Mouse (Mus musculus) thymus, postnatal 36 days (tissue): ENCODE data around the gene Ank3.

Source experiments
- DNase-seq, 2 experiments: peaks; one replicate each; pipeline ENCODE4 v3.0.0; 2022; ENCODE audit warnings: mixed read lengths in 2 of 2

Ank3 gene

DNA sequence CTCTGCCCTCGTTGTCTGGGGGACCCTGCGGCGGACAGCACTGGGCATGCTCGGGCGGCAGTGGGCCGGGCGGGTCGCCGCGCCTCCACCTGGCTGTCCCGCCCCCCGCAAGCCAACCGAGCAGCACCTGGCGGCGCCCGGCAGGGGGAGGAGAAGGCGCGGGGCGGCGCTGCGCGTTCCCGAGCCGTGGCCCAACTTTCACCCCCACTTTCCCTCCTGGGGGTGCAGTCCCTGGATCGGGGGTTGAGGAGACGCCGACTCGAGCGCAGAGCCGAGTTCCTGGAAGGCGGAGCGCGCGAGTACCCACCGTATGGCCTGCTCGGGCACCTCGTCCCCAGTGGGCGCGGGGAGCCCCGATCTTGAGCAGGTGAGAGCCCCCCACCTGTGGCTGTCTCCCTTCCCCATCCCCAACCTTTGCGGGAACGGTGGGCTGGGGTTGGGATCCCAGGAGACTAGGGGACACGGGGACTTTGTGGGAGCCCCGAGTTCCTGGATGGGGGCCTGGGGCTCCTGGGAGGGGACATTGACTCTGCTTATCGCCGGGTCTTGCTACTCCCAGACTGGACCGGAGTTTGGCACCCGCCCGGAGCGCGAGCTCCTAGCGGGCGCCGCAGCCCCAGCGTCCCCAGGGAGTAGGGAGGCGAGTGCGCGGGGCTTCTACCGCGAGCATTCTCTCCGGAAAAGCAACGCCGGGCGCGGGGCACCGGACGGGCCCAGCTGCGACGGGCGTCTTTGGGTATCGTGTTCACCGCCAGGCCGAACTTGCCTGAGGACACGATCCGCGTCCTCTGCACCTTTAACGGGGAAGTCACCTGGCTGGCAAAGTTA lies at the start of gene Ank3:
Gene Ank3 (plus strand): TSS at position 11 of the 828 bp plus-strand sequence.
- peak; percentile 3 to 13 for DNase-seq

DNA sequence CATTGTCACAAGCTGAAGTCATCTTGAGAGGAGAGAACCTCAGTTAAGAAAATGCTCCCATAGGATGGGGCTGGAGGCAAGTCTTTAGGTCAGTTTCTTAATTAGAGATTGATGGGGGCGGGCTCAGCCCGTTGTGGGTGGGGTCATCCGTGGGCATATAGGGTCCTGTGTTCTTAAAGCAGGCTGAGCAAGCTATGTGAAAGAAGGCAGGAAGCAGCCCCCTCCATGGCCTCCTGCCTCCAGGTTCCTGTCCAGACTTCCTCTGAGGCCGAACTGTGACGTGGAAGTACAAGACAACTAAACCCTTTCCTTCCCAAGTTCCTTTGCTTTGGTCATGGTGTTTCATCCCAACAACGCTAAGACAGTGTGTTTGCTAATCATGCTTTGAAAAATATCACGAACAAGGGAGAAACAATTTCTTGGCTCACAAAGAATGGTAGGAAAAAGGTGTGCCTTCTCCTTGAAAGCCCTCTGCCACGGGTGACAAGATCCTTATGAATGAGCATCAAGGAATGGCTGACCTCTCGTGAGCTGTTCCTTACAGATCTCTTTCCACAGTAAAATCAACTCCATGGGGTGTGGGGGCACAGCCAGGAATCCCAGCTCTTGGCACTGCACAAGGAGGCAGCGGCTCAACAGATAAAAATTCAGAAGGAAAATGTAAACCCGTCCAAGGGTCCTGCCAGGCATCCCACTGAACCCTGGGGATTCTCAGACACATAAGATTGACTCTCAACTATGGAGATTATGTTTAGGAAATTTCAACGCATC lies 47.3 kb upstream of the Ank3 start:
- peak in 1 of 2 experiments; percentile 14 for DNase-seq

DNA sequence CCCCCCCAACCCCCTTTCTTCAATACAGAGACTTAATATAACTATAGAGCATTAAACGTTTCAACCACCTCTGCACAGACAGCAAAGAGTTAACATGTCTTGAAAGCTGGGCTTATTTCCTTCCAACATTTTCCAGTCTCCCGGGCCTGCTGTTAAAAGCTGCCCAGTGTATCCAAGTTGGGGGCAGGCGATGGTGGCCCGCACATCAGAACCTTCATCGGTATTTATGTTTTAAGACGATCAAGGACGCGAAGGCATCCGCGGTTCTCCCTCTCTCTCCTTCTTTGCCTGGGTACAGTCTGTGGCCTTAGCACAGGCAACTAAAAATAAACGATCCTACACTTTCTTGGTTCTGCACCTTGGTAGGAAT lies 46.7 kb upstream of the Ank3 start:
- peak in 1 of 2 experiments; percentile 4 for DNase-seq

DNA sequence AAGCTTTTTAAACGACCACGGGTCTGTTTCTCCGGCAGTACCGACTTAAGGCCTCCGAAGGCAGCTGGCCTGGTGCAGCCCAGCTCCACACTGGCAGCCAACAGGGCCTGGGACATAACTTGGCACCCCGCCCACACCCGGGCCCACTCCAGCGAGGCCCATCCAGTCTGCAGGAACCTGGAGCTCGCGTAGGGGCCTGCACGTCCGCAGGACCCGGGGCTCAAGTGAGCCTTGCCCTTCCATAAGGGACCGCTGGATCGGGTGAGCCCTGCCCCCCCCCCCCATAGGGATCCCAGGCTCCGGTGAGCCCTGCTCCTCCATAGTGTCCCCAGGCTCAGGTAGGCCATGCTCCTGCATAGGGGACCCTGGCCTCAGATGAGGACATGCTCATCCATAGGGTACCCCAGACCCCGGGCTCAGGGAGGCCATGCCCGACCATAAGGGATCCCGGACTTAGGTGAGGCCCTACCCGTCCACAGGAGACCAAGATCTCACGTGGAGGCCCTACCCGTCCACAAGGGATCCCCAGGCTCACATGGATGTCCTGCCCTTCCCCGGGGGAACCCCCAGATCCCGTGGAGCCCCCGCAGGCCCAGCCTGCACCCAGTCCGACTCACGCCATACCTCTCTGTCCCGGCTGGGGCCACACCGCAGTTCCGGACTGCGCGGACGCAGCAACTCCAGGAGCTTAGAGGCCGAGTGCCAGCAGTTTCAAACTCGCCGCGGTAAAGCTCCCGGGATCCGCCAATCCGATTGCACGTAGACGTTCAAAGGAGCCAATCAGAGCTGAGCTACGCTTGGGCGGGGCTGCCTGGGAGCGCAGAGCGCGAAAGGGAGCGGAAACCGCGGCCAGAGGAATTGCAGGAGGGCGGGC lies 46.1 kb upstream of the Ank3 start, which contains the start of gene Cdk1:
Gene Cdk1 (minus strand): TSS at position 727 of the 874 bp plus-strand sequence.
- DNase-seq, result peak; percentile 92 to 94

DNA sequence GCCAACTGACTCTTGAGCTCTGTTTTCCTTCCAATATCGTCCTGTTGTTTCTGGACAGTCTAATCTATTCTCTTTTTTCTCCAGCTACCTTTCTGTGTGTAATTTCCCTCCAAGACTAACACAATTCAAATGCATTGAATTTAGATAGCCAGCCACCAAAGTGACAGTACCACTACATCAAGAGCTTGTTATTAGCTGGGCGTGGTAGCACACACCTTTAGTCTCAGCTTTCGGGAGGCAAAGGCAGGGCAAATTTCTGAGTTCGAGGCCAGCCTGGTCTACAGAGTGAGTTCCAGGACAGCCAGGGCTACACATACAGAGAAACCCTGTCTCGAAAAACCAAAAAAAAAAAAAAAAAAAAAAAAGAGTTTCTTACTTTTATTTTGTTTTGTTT lies 45.5 kb upstream of the Ank3 start:
- DNase-seq, result peak in 1 of 2 experiments; percentile 14

DNA sequence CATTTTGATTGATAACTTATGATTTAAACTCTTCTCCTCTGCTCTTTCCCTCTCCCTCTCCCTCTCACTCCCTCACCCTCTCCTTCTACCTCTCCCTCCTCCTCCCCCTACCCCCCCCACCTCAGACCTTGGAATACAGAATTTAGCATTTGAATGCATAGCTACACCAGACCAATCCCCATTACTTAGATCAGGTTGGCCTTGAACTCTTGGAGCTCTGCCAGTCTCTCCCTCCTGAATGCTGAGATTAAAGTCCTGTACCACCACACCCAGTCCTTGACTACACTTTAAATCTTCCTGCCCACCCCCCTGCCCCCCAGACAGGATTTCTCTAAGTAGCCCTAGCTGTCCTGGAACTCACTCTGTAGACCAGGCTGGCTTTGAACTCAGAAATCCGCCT lies 38.9 kb upstream of the Ank3 start:
- DNase-seq, result no peak

DNA sequence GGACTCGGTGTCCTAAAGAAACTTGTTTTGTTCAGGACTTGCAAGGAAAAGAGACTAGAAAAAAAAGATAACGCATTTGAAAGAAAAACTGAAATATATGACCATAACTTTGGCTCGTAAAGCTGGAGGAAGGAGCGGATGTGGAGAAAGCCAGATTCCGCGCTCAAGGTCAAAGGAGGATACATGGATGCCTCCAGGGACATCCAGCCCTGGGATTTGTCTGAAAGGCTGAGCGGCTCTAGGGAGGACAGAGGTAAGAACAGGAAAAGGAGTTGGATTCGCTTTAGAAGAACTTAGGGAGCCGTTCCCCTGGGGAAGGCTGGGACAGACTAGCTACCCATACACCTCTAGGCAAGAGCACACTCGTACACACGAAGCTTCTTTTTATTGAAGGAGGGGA lies 32.4 kb upstream of the Ank3 start:
- DNase-seq, result no peak

DNA sequence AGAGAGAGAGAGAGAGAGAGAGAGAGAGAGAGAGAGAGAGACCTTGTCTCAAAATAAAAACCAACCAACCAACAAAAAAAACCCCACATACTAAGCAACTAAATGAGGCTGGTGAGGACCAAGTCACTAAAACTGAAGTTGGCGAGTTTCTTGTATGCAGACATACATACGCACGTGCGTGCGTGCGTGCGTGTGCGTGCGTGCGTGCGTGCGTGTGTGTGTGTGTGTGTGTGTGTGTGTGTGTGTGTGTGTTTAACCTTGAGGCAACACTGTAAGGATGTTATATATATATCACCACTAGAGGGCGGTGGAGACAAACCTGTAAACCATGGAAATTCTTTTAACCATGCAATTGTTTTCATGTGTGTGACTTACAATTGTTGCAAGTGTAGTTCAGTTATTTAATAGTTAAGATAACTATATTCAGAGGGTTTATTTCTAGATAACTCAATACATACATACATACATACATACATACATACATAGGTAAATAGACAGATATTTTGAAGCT lies 31.6 kb upstream of the Ank3 start:
- DNase-seq, result no peak

DNA sequence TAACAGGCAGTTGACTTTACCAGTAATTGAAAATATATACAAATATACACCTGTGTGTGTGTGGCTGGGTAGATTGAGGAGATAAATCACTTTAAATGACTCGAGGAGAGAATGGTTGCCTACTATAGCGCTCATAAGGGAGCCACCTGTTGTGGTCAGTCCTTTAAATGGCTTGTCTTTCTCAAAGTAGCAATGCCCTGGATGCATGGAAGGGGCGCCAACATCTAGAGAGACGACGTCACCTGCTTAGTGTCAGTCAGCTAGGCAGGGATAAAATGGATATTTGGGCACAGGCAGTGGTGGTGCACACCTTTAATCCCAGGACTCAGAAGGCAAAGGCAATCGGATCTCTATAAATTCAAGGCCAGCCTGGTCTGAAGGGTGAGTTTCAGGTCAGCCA lies 29.3 kb upstream of the Ank3 start:
- DNase-seq, result no peak

DNA sequence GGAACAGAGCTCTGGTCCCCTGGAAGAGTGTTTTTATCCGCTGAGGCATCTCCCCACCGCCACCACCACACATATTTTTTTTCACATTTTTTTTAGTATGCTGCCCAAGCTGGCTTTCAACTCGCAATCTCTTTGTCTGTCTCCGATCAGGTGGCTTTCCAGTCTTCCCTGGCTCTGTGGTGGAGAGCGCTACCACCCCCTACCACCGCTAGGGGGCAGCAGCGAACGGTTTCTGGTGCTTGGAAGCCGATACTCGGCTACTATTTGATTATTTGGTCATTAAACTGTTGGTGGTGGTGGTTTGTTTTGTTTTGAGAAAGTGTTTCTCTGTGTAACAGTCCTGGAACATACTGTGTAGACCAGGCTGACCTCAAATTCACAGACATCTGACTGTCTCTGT lies 27.1 kb upstream of the Ank3 start:
- DNase-seq, result peak in 1 of 2 experiments; percentile 8

DNA sequence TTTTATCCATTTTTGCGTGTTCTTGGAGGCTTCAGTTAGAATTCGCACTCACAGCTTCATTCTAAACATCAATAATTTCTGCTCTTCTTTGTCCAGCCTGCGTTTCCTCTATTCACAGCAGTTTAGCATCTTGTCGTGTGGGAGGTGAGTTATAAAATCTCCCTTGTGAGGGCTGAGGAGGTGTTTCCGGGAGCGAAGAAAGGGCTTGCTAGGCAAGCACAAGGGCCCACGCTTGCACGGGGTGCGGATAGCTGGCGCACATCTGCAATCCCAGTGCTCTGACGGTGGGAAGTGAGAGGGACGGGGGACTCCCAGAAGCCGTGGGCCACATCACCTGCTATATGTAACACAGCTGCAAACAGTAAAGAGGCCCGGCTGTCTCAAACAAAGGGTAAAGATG lies 26.5 kb upstream of the Ank3 start:
- no peak for DNase-seq

DNA sequence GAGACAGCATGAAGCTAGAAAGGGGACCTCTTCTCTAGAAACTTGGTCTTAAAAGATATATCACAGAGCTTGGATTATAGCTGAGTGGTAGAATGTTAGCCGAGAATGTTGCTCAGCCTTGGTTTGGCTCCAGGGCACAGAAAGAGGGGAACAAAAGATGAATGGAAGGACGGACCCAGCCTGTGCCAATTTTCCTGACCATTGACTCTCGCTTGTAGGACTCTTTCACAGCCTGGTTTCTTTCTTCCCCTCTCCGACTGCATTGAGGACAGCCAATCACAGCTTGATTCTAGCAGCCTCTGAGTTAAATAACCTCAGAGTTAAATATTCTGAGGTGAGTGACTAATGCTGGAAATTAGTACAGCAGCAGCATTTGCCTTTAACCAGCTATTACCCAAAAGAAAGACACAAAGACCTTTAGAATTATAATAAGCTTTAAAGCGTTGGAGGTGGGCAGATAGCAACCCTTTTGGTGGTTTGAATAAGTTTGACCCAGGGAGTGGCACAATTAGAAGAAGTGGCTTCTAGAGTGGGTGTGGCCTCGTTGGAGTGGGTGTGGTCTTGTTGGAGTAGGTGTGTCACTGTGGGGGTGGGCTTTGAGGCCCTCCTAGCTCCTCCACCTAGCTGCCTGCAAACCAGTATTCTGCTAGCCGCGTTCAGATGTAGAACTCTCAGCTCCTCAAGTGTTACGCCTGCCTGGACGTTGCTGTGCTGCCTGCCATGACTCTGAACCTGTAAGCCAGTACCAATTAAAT lies 24.6 kb upstream of the Ank3 start:
- no peak for DNase-seq

DNA sequence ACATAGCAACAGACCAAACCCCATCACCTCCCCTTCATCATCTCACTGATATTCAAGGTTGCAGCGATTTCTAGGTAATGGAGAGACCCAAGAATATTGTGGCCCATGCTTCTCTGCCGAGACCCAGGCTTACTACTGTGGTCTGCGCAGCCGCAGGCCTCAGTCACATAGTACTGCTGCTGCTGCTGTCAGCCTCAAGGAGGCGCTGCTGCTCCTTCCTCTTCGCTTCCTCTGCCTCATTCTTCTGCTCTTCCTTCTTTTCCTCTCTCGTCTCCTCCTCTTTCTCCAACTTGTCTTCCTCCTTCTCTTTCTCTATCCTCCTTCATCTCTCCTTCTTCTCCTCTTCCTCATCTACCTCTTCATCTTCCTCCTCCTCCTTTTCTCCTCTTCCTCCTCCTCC lies 23.4 kb upstream of the Ank3 start:
- DNase-seq, result no peak

DNA sequence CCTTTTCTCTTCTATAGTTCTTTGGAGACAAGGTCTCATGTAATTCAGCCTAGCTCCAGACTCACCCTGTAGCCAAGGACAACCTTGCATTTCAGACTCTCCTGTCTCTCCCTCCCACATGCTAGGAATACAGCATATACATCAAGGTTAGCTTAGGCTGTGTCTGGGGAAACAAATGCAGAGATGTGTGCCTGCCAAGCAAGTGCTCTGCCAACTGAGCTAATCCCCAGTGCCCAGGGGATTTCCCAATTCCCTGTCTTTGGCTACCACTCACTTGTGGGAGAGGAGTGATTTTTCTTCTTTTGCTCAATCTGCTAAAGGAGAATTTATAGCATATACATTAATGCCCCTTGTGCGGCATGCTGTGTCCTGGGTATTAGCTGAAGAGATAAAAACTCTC lies 15.4 kb upstream of the Ank3 start:
- DNase-seq, result no peak

DNA sequence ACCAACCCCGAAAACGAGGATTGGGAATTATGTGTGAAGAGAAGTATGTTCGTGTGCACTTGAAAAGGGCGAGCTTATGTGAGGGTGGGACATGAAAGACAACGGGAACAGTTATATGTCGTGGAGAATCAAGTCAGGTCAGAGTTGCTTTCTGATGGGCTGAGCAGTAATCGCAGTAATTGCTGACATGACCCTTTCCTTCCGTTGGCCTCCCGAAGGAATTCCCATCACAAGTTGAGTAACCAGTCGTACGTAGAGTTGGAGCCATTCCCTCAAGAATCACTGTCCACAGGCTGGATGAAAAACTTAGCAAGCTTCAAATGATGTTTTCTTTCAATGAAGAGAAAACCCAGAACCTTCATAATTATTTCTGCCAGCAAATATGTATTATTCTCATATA lies 13.9 kb upstream of the Ank3 start:
- DNase-seq, result no peak

DNA sequence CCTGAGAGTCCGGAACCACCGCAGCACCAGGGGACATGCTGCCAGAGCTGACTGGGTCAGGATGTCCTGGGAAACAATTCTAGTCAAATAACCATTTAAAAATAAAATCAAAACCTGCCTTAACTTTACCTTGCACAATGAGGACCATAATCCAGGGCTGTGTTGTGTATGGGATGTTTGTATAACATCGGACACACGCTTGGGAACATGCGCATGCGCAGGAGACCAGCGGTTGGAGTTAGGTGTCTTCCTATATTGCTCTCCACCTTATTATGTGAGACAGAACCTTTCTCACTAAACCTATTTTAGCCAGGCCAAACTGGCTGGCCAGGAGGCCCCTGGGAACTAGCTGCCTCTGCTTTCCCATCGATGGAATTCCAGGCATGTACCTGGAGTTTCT lies 13.4 kb upstream of the Ank3 start:
- DNase-seq, result no peak

DNA sequence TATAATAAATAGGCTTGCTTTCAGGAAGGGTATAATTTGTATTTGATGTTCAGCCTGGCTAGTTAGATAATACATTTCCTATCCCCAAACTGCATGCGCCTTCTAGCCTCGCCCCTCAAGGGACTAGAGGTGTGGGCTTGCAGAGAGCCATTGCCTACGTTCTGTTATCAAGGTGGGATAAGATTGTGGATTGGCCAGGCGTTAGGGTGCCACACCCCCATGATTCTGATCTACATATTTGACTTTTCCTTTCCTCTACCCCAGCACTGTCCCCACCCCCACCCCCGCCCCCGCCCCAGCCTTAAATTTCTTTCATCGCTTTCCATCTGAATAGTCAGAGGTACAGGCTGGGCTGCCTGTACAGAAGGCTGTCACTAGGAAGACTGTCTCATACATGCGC lies 11.8 kb upstream of the Ank3 start:
- no peak for DNase-seq

DNA sequence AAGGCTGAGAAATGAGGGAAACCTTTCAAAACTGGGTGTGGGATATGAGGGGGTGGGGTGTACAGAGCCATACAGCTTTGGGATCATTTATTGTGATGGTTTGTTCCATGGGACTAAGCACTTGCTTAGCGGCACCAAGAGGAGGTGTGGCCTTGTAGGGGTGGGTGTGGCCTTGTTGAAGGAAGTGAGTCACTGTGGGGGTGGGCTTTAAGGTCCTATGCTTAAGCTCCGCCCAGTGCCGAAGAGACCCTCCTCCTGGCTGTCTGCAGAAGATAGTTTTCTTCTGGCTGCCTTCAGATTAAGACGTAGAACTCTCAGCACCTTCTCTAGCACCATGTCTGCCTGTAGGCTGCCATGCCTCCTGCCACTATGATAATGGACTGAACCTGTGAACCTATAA lies 9.1 kb upstream of the Ank3 start:
- no peak for DNase-seq

DNA sequence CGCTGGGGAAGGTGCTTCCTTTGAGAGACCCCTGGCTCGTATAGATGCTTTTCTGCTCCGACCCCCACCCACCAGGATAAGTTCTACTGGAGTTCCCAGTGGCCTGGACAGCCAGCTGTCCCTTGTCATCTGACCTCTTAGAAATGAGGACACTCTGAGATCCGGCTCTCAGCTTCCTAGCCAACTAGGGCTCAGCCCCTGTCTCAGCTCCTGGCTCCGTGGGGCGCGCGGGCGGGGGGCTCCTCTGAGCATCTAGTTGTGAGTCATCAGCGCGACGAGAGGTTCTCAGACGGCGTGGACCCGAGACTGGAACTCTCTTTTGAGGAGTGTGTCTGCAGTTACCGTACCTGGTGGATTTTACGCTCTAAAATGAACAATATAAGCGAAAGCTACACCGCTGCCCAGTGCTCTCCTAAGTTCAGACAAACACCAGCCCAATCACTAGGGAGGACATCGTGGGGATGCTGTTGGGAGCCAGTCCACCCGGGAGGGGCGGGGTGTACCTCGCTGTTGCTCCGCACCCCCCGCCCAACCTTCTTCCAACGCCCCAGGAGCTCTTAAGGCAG lies 293 bp upstream of the Ank3 start:
- DNase-seq, result no peak

DNA sequence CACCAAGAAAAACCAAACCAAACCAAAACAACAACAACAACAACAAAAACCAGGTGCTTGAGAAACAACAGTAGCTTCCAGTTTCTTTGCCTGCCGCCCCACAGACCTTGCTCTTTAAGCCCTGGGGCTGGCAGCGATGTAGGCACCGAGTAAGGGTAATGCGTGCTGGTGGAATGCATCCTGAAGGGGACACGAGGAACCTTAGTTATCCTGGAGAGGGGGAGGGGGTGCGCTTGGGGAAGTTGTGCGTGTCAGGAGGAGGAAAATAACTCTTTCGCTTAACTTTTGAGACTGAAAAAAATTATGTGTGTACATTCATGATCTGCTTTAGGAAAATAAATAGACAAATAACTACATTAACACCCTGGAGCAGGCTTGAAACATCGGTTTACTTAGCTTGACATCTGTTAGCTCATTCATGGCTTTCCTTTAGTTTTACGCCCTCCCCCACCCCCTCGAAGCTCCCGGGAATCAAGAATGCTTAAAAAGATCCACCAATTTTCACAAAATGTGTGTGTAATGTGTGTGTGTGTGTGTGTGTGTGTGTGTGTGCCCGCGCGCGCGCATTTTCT lies 1.3 kb downstream of the Ank3 start:
- DNase-seq, result no peak

DNA sequence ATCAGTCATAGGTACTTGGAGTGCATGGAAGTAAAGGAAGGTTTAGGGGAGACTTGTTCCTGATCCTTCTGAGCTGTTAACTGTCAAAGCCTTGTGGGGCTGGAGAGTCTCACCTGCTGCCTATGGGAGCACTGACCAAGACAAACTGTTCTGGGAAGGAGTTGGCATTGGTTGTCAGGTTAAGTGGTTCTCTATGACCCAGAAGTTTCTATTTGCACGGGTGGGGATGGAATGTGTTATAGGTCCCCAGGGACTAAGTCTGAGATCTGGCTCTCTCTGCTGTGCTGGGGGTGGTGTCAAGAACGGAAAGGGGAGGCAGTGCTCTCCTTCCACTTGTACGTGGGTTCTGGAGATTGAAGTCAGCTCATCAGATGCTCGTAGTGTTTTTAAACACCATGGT lies 6.9 kb downstream of the Ank3 start:
- no peak for DNase-seq

DNA sequence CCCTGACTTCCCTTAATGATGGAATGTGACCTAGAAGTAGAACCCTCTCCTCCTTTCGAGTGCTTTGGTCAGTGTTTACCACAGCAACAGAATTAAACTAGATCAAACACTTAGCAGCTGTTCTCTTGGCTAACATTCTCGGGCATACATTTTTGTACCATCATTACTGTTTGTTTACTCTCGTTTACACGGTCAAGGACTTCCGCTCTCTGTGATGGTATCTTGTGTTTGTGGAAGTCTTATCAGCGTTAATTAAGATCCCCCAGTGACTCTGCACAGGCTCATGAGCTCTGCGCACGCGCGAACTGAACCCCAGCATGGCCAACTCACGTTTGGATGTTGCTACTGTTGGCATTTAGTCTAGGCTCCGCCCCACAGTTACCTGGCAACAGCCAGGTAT lies 16.3 kb downstream of the Ank3 start:
- no peak for DNase-seq
